Mouse (Mus musculus) effector memory CD4-positive, alpha-beta T cell, adult 7 months (primary cell): ENCODE results near the gene Rpl3. TPM values are rescaled to one million over a fixed set of nuclear protein-coding genes. Genes with fewer than 3 reads are reported as not detected.

ENCODE experiments used
- polyA plus RNA-seq: library from polyadenylated mRNA; unstranded; fragments of 100-300 nt; shearing (Covaris generic); gene quantifications from one replicate; pipeline ENCODE4 v1.2.1, GENCODE M21; 2017

Gene Rpl3
- polyA plus RNA-seq, result 1,506 TPM

GRCm38 (mm10) chr15:80091121-80091955 lies at the start of gene Rpl3, which contains the start of gene Syngr1:
Rpl3 (minus strand) TSS chr15:80091868.
Syngr1 (plus strand) TSS chr15:80091334.

DNA sequence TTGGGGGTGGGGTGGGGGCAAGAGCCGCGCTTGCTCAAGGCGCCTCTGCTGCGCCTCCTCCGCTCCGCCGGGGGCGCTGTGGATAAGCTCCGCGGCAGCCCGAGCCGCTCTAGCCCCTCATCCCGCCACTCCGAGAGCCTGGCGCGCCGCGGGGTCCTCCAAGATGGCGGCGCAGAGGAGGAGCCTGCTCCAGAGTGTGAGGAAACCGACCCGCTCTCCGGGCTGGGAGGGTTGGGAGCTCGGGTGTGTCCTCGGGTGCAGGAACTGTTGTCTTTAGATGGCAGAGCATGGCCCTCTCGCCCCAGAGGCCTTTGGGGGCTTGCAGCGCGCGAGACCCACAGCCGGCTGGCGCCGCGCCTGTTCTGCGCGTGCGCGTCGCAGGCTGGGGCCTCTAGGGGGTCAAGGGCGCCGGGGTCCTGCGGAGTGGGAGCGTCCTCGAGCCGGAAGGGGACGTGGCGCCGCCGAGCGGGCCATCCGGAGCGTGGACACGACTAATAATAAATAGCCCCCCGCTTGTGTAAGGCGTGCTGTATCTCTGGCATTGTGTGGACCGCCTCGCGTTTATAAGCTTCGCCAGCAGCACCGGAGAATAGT lies 41.4 kb upstream of the Rpl3 start, which contains the start of gene Tab1:
Tab1 (plus strand) TSS at position 135 of the 594 bp plus-strand sequence.

Other genes starting within 250 kb of the Rpl3 start
- gene Apobec3, start 200.2 kb downstream of the Rpl3 start, polyA plus RNA-seq, result 210 TPM
- gene Cbx7, start 120.7 kb downstream of the Rpl3 start, polyA plus RNA-seq, result 165 TPM
- 1.0 TPM for gene Pdgfb, start 76.9 kb downstream of the Rpl3 start, polyA plus RNA-seq
- gene Syngr1, start 534 bp downstream of the Rpl3 start, polyA plus RNA-seq, result not detected
- 17.6 TPM for gene Tab1, start 41.3 kb upstream of the Rpl3 start, polyA plus RNA-seq
- gene Mgat3, start 81.9 kb upstream of the Rpl3 start, polyA plus RNA-seq, result not detected
- 25.0 TPM for gene Mief1, start 142.2 kb upstream of the Rpl3 start, polyA plus RNA-seq
- not detected for gene AC140267.1, start 144.0 kb upstream of the Rpl3 start, polyA plus RNA-seq
- 272 TPM for gene Atf4, start 163.3 kb upstream of the Rpl3 start, polyA plus RNA-seq
- gene Rps19bp1, start 172.4 kb upstream of the Rpl3 start, polyA plus RNA-seq, result 16.0 TPM
- not detected for gene Cacna1i, start 195.4 kb upstream of the Rpl3 start, polyA plus RNA-seq